Mouse (Mus musculus) CH12.LX (cell line): Measurements from ENCODE around the gene Vac14.

Source experiments
- BHLHE40 ChIP-seq: IDR thresholded peaks from 2 replicates; pipeline ENCODE4 v1.6.1; 2011; ENCODE audit warnings: mild to moderate bottlenecking, low read depth, low read length, improper control_type of control experiment
- CTCF ChIP-seq, 2 experiments: IDR thresholded peaks in 1 of 2; conservative IDR thresholded peaks in 1 of 2; 2 replicates each; pipeline ENCODE4 v1.5.1; 2011 to 2012; ENCODE audit warnings: low read depth in 2 of 2, low read length in 2 of 2, improper control_type of control experiment in 1 of 2, inconsistent platforms in 1 of 2, mild to moderate bottlenecking in 1 of 2, moderate library complexity in 1 of 2
- EP300 ChIP-seq: IDR thresholded peaks from 2 replicates; pipeline ENCODE4 v1.6.1; 2011; ENCODE audit warnings: low read length, improper control_type of control experiment
- KAT2A ChIP-seq: IDR thresholded peaks from 2 replicates; pipeline ENCODE4 v1.6.1; 2012; ENCODE audit warnings: low read length, improper control_type of control experiment, inconsistent platforms; ENCODE audit not compliant: insufficient replicate concordance
- MAX ChIP-seq: IDR thresholded peaks from 2 replicates; pipeline ENCODE4 v1.6.1; 2011; ENCODE audit warnings: low read length, improper control_type of control experiment
- MAZ ChIP-seq: IDR thresholded peaks from 2 replicates; pipeline ENCODE4 v1.6.1; 2012; ENCODE audit warnings: low read depth, mild to moderate bottlenecking, inconsistent platforms, low read length, improper control_type of control experiment, moderate library complexity
- MEF2A ChIP-seq: IDR thresholded peaks from 2 replicates; pipeline ENCODE4 v1.6.1; 2014; ENCODE audit warnings: low read depth, mild to moderate bottlenecking, inconsistent platforms, low read length, improper control_type of control experiment, borderline replicate concordance
- MXI1 ChIP-seq: IDR thresholded peaks from 2 replicates; pipeline ENCODE4 v1.6.1; 2011; ENCODE audit warnings: mild to moderate bottlenecking, low read depth, low read length, improper control_type of control experiment
- PAX5 ChIP-seq: IDR thresholded peaks from 2 replicates; pipeline ENCODE4 v1.6.1; 2012; ENCODE audit warnings: low read length, inconsistent platforms, mixed read lengths
- POLR2A ChIP-seq: IDR thresholded peaks from 2 replicates; pipeline ENCODE4 v1.6.1; 2011; ENCODE audit warnings: low read depth, mild to moderate bottlenecking, improper control_type of control experiment, low read length
- SIN3A ChIP-seq: IDR thresholded peaks from 2 replicates; pipeline ENCODE4 v1.6.1; 2012; ENCODE audit warnings: low read length, improper control_type of control experiment, inconsistent platforms
- USF1 ChIP-seq: IDR thresholded peaks from 2 replicates; pipeline ENCODE4 v1.6.1; 2014; ENCODE audit warnings: low read depth, mild to moderate bottlenecking, inconsistent platforms, low read length, improper control_type of control experiment

GRCm38 (mm10) chr8:110636182-110636581 lies 17.8 kb downstream of the Vac14 start:
- TF ChIP-seq POLR2A, result no peak
- TF ChIP-seq MEF2A, result no peak
- TF ChIP-seq MAZ, result no peak
- no peak for TF ChIP-seq CTCF (conservative IDR thresholded peaks at IDR 0.05 in 1 of 2, IDR thresholded peaks at IDR 0.05 in 1 of 2; ENCODE audit: low read depth in 2 of 2, low read length in 2 of 2)
- no peak for TF ChIP-seq MAX
- TF ChIP-seq EP300, result no peak
- no peak for TF ChIP-seq SIN3A
- no peak for TF ChIP-seq MXI1
- TF ChIP-seq PAX5, result no peak
- TF ChIP-seq USF1, result no peak
- no peak for TF ChIP-seq KAT2A
- TF ChIP-seq BHLHE40, result no peak
